Mouse (Mus musculus) lung, embryonic 16.5 days (tissue): Measurements from ENCODE around the gene Cdca7. TPM values are rescaled to one million over a fixed set of nuclear protein-coding genes. Genes with fewer than 3 reads are reported as not detected.

Experiments used
- ATAC-seq: fragments of 200-750 bp; cut with Nextera tagmentation; 2 replicates; pipeline ENCODE4 v1.8.0; 2017; ENCODE audit warnings: low read depth, mild to moderate bottlenecking, moderate library complexity
- H3K27ac ChIP-seq: fragments of 300-500 bp; sonication (generic); 2 replicates; pipeline ENCODE4 v1.5.1; 2014; ENCODE audit warnings: mild to moderate bottlenecking, control low read depth, low read length
- H3K27me3 ChIP-seq: fragments of 300-500 bp; sonication (generic); 2 replicates; pipeline ENCODE4 v1.6.1; 2014; ENCODE audit warnings: low read depth, low read length, mixed read lengths; ENCODE audit not compliant: control insufficient read depth, insufficient read depth
- H3K36me3 ChIP-seq: fragments of 300-500 bp; sonication (generic); 2 replicates; pipeline ENCODE4 v1.6.1; 2014; ENCODE audit warnings: low read length; ENCODE audit not compliant: control insufficient read depth, insufficient read depth
- H3K4me1 ChIP-seq: fragments of 300-500 bp; sonication (generic); replicated peaks from 2 replicates; pipeline ENCODE4 v1.6.1; 2014; ENCODE audit warnings: low read length, mixed read lengths; ENCODE audit not compliant: control insufficient read depth, insufficient read depth
- H3K4me2 ChIP-seq: fragments of 300-500 bp; sonication (generic); 2 replicates; pipeline ENCODE4 v1.6.1; 2014; ENCODE audit warnings: low read depth, low read length, control low read depth
- H3K4me3 ChIP-seq: fragments of 300-500 bp; sonication (generic); 2 replicates; pipeline ENCODE4 v1.5.1; 2014; ENCODE audit warnings: mild to moderate bottlenecking, low read length, control low read depth
- H3K9ac ChIP-seq: fragments of 300-500 bp; sonication (generic); 2 replicates; pipeline ENCODE4 v1.6.1; 2014; ENCODE audit warnings: low read length, control low read depth
- H3K9me3 ChIP-seq: fragments of 300-500 bp; sonication (generic); 2 replicates; pipeline ENCODE4 v1.6.1; 2016; ENCODE audit warnings: low read length; ENCODE audit not compliant: control insufficient read depth
- WGBS: fragments of 180-500 bp; shearing (Covaris S2); extraction: QIAGEN DNeasy Blood & Tissue Kit; methylation state at CpG from one replicate; pipeline ENCODE4 v1.1.7; 2014; 5-methylcytosine and 5-hydroxymethylcytosine counted together
- polyA plus RNA-seq: library from polyadenylated mRNA; unstranded; fragments of >200 nt; fragmentation: Nextera tagmentation; extraction: Ambion mirVana; gene quantifications from 2 replicates; pipeline ENCODE4 v1.2.1, GENCODE M21; 2015

Cdca7 gene
- polyA plus RNA-seq, 1 experiment from 2014 or later: 137 TPM

DNA sequence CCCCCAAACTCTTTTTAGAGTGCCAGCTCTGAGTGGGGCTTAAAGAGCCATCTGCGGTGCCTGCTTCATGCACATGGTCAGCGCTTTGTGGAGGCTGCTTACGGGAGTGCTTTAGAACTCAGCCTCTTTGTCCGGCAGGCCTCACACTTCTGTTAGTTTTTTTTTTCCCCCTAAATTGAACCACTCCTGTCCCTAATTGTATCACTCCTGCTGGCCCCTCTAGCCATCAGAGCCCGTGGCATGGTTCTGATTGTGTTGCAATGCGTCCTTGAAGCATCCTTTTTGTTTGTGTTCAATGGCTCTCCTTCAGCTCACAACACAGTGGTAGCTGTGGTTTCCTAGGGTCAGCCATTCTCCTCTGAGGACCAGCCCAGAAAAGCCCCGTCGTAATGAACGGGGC is 27.7 kb downstream of the Cdca7 start:
- Histone ChIP-seq H3K27me3 (no peaks in the 10 kb centered on the region), H3K27ac (no peak overlapping the region), H3K4me1 (peaks cover 30% of the 10 kb centered on the region), H3K9me3 (no peaks in the 10 kb centered on the region), H3K4me2 (no peak overlapping the region), H3K9ac (no peak overlapping the region), H3K36me3 (no peaks in the 10 kb centered on the region), H3K4me3 (no peak overlapping the region)
- 67% methylated on average over 9 of the region's 9 CpGs for WGBS
- no peak for ATAC-seq

GRCm38 (mm10) chr2:72507855-72508635 is 32.1 kb downstream of the Cdca7 start:
- WGBS: 25% methylated on average over 18 of the region's 18 CpGs
- no peaks in the 10 kb centered on the region for H3K9me3 ChIP-seq
- H3K9ac ChIP-seq: no peak overlapping the region
- H3K4me2 ChIP-seq: 0 out of 2 replicates have a peak overlapping the region, but pooled peaks have one; percentile 16
- no peak overlapping the region for H3K27ac ChIP-seq
- H3K27me3 ChIP-seq: no peaks in the 10 kb centered on the region
- no peak overlapping the region for H3K4me3 ChIP-seq
- H3K4me1 ChIP-seq: peaks cover 11% of the 10 kb centered on the region
- ATAC-seq: no peak
- no peaks in the 10 kb centered on the region for H3K36me3 ChIP-seq

DNA sequence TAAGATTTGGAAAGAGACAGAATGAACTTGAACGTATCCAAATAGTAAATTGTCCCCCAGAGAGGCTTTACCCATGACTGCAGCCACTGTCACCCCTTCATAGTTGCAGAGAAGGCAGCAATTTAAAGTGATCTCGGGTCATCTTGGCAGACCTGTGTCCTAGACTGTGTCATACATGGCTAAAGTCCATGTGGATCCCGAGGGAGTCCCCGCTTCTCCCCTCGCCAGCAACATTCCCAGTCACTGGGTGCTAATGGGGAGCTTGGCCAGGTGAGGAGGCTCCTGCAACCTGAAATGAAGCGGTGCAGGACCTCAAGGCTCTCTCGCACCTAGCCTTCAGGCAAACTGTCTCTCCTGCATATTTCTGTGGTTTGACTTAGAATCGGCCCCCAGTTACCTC is 32.9 kb downstream of the Cdca7 start:
- Histone ChIP-seq H3K36me3 (no peaks in the 10 kb centered on the region), H3K9ac (no peak overlapping the region), H3K9me3 (no peaks in the 10 kb centered on the region), H3K4me1 (peaks cover 10% of the 10 kb centered on the region), H3K4me3 (no peak overlapping the region), H3K27ac (no peak overlapping the region), H3K4me2 (no peak overlapping the region), H3K27me3 (no peaks in the 10 kb centered on the region)
- ATAC-seq: no peak
- 75% methylated on average over 8 of the region's 8 CpGs for WGBS

DNA sequence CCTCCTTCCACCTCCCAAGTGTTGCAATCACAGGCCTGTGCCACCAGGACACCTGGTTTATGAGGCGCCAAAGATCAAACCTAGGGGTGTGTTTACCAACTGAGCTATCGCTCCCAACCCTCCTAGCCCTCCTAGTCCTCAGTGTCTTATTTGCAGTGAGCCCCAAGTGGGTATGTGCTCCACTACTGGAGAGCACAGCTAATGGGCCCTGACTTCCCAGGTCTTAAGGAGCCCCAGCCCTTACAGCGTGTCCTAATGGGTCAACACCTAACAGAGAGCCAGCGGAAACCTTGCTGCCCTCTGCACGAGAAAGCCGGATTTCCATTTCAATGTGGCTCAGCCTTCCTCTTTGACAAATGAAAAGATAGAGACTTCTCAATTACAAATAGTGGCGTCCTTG is 39.6 kb downstream of the Cdca7 start:
- H3K9ac ChIP-seq: peak overlapping the region; percentile 18; the same call in 1 of the 2 replicates
- 65% methylated on average over 7 of the region's 7 CpGs for WGBS
- H3K4me2 ChIP-seq: no peak overlapping the region
- no peaks in the 10 kb centered on the region for H3K36me3 ChIP-seq
- H3K9me3 ChIP-seq: no peaks in the 10 kb centered on the region
- no peak for ATAC-seq
- H3K27ac ChIP-seq: no peak overlapping the region
- no peaks in the 10 kb centered on the region; the same call in 1 of the 2 replicates for H3K4me1 ChIP-seq
- no peaks in the 10 kb centered on the region for H3K27me3 ChIP-seq
- no peak overlapping the region for H3K4me3 ChIP-seq

- Histone ChIP-seq H3K4me2 (no peak overlapping the region), H3K9me3 (no peaks in the 10 kb centered on the region), H3K4me3 (no peak overlapping the region), H3K27ac (no peak overlapping the region), H3K27me3 (no peaks in the 10 kb centered on the region), H3K4me1 (no peaks in the 10 kb centered on the region; the same call in 1 of the 2 replicates), H3K36me3 (no peaks in the 10 kb centered on the region), H3K9ac (peak overlapping the region; percentile 18; the same call in 1 of the 2 replicates)
- 24% methylated on average over 17 of the region's 17 CpGs for whole genome bisulfite sequencing
- ATAC-seq: peak; percentile 88
Measured at GRCm38 (mm10) chr2:72515971-72516719, 40.2 kb downstream of the Cdca7 start.

DNA sequence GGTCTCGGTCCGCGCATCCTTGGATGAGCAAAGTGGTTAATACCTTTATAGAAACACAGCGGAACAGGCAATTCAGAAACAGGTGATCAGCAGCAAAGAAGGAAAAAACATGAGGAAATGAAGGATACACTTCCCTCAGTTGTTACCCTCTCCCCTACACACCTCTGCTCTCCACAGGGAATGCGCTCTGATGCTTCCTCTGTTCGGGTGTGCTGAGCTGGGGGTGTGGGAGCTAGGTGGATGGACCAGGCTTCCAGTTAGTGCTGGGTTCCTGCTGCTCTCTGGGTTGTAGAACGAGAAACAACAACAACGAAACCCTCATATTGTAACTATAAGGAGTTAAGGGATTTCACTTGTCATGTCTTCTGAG is 40.7 kb downstream of the Cdca7 start:
- Histone ChIP-seq H3K9ac (no peak overlapping the region), H3K9me3 (no peaks in the 10 kb centered on the region), H3K36me3 (no peaks in the 10 kb centered on the region), H3K27me3 (no peaks in the 10 kb centered on the region), H3K4me1 (no peaks in the 10 kb centered on the region; the same call in 1 of the 2 replicates), H3K4me3 (no peak overlapping the region), H3K4me2 (no peak overlapping the region), H3K27ac (no peak overlapping the region)
- ATAC-seq: no peak
- 33% methylated on average over 8 of the region's 8 CpGs for WGBS

- no peak overlapping the region for H3K9ac ChIP-seq
- WGBS: 62% methylated on average over 12 of the region's 12 CpGs
- no peak overlapping the region for H3K27ac ChIP-seq
- H3K27me3 ChIP-seq: no peaks in the 10 kb centered on the region
- no peak for ATAC-seq
- no peaks in the 10 kb centered on the region for H3K36me3 ChIP-seq
- no peak overlapping the region for H3K4me3 ChIP-seq
- 0 out of 2 replicates have a peak, but pooled peaks cover 2% of the 10 kb centered on the region for H3K9me3 ChIP-seq
- H3K4me1 ChIP-seq: no peaks in the 10 kb centered on the region
- no peak overlapping the region for H3K4me2 ChIP-seq
Measured at GRCm38 (mm10) chr2:72524022-72524421, 48.1 kb downstream of the Cdca7 start.

- ATAC-seq: no peak
- WGBS: 80% methylated on average over 3 of the region's 3 CpGs
Measured at GRCm38 (mm10) chr2:72525556-72525955, 49.6 kb downstream of the Cdca7 start.

DNA sequence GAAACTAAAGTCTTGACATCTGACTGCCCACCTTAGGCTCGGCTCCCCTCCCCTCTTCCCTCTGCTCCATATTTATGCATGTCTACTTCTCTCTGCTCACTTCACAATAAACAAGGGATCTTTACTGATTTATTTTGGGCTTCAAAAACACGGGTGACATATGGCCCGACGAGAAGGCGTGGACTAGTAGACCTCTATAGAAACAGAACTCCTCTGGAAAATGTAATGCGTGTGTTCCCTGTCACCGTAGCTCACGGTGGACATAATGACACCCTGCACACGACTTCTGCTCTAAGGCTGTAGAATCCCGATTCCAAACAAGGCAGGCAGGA is 53.0 kb downstream of the Cdca7 start:
- whole genome bisulfite sequencing: 71% methylated on average over 10 of the region's 10 CpGs

More at GRCm38 (mm10) chr2:72525556-72525955, 49.6 kb downstream of the Cdca7 start:
- H3K4me2 ChIP-seq: no peak overlapping the region
- H3K9ac ChIP-seq: no peak overlapping the region
- no peak overlapping the region for H3K4me3 ChIP-seq
- 0 out of 2 replicates have a peak, but pooled peaks cover 2% of the 10 kb centered on the region for H3K9me3 ChIP-seq
- no peaks in the 10 kb centered on the region for H3K27me3 ChIP-seq
- H3K36me3 ChIP-seq: no peaks in the 10 kb centered on the region
- no peak overlapping the region for H3K27ac ChIP-seq
- no peaks in the 10 kb centered on the region for H3K4me1 ChIP-seq

More for the DNA sequence above, 53.0 kb downstream of the Cdca7 start:
- no peak overlapping the region for H3K4me3 ChIP-seq
- no peaks in the 10 kb centered on the region for H3K27me3 ChIP-seq
- H3K4me1 ChIP-seq: no peaks in the 10 kb centered on the region
- H3K4me2 ChIP-seq: no peak overlapping the region
- H3K36me3 ChIP-seq: no peaks in the 10 kb centered on the region
- H3K9ac ChIP-seq: no peak overlapping the region
- no peak overlapping the region for H3K27ac ChIP-seq
- no peak for ATAC-seq
- 0 out of 2 replicates have a peak, but pooled peaks cover 2% of the 10 kb centered on the region for H3K9me3 ChIP-seq
